Mouse (Mus musculus) monocyte, adult 5-6 weeks (primary cell): ENCODE results near the gene Setd1a. TPM values are rescaled to one million over a fixed set of nuclear protein-coding genes. Genes with fewer than 3 reads are reported as not detected.

Source experiments
- ATAC-seq: fragments of 153-309, 156-312 bp; replicated peaks from 2 replicates; pipeline ENCODE4 v1.8.0; 2017; ENCODE audit warnings: mild to moderate bottlenecking; ENCODE audit not compliant: low TSS enrichment, insufficient number of reproducible peaks, severe bottlenecking, poor library complexity, low FRiP score
- total RNA-seq: library from RNA; stranded (forward); fragments of 200-1000, 200-491, 200-594 nt; gene quantifications from 3 replicates; pipeline ENCODE4 v1.2.3, GENCODE M21; 2017

Gene Setd1a
- total RNA-seq, 1 experiment from 2014 or later = 7.7 TPM

DNA sequence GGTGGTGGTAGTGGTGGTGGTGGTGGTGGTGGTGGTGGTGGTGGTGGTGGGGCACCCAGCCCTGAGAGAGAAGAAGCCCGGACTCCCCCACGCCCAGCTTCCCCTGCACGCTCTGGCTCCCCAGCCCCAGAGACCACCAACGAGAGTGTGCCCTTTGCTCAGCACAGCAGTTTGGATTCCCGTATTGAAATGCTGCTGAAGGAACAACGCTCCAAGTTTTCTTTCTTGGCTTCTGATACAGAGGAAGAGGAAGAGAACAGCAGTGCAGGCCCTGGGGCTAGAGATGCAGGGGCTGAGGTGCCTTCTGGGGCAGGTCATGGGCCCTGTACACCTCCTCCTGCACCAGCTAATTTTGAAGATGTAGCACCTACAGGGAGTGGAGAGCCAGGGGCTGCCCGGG, 8.8 kb downstream of the Setd1a start, which contains the start of gene Gm49388:
TSS of gene Gm49388 (plus strand) at position 301 of the 400 bp plus-strand sequence.
- no peak for ATAC-seq

DNA sequence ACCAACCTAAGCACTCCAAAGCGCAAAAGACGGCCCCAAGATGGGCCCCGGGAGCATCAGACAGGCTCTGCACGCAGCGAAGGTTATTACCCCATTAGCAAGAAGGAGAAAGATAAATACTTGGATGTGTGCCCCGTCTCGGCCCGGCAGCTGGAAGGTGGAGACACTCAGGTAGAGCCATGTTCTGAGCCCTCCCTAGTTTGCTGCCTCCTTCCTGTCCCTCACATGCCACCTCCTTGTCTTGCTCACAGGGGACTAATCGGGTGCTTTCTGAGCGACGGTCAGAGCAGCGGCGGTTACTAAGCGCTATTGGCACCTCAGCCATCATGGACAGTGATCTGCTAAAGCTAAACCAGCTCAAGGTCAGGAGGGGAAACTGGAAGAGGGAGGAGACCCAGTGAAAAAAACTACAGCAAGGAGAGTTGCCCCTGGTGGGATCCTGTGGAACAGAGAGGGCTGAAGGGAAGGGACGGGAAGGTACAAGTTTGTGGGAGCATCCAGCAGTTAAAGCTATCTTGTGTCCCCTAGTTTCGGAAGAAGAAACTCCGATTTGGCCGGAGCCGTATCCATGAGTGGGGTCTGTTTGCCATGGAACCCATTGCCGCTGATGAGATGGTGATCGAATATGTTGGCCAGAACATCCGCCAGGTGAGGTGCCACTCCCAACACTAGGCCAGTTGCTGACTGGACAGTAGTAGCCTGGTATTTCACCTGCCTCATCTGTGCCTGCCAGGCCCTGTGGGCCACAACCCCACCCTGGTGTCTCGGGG, 20.8 kb downstream of the Setd1a start:
- ATAC-seq = no peak

DNA sequence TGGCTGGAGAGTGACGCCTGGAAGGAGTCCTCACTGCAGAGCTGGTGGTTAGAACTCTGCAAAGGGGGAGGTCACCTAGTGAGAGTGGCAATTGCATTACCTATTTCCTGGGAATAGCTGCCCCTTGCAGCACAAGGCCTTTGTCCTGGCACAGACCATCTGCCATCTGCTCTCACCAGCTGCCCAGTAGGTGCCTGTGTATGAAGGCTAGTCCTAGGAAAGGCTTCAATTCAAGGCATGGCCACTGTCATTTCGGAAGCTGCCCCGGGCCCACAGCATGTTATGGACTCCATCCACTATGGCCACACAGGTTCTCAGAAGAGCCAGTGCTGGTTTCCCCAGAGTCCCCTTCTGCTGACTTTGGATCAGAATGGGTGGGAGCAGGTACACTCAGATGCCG, 22.1 kb downstream of the Setd1a start:
- ATAC-seq = no peak

DNA sequence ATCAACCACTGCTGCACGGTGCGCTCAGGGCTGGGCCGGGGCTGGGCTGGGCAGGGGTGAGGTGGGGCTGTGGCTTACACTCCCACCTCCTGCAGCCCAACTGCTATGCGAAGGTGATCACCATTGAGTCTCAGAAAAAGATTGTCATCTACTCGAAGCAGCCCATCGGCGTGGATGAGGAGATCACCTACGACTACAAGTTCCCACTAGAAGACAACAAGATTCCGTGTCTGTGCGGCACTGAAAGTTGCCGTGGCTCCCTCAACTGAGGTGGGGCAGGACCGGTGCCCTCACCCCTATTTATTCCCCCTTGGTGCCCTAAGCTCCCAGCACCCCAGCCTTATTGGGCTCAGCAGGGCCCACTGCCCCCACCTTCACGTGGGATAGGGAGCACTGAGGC, 22.7 kb downstream of the Setd1a start:
- no peak for ATAC-seq

DNA sequence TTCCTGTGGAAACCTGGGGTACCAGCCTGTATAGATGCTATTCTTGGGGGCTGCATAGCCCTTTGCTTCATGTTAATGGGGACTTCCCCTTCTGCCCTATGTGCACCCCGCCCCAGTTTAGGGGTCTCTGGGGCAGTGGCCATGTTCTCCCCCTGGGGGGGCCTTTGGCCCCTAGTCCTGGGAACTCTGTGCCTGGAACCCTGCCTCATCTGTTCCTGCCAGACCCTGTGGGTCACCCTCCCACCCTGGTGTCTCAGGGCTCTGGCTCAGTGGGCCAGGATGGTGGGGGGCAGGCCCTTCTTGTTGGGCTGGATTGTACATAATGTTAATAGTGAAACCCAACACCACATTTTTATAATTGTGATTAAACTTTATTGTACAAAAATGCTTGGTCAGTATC, 23.3 kb downstream of the Setd1a start:
- no peak for ATAC-seq

DNA sequence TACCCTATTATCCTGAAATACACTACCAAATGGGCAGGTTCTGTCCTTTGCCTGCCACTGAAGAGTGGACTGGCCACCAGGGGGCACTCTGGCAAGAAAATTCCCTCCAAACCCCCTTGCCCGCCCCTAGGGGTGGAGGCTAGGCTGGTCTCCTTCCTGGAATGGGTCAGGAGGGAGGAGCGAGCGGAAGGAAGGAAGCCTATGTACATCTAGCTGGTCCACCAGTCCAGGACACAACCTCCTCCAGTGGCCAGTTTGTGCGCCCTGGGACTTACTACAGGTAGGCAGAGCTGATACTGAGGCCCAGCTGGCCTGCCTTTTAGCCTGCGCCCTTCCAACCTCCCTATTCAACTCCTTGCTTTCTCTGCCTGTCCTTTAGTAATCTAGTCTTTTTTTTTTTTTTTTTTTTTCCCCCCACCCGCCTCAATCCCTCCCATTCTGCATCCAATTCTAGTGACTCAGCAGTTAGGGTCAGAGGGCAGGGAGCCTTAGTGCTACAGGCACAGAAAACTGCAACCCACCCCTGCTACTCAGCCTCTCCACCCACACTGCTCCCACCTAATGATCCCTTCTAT, 24.1 kb downstream of the Setd1a start, which contains the start of gene Hsd3b7:
TSS of gene Hsd3b7 (plus strand) at position 170 of the 575 bp plus-strand sequence.
- peak; percentile 75 for ATAC-seq

DNA sequence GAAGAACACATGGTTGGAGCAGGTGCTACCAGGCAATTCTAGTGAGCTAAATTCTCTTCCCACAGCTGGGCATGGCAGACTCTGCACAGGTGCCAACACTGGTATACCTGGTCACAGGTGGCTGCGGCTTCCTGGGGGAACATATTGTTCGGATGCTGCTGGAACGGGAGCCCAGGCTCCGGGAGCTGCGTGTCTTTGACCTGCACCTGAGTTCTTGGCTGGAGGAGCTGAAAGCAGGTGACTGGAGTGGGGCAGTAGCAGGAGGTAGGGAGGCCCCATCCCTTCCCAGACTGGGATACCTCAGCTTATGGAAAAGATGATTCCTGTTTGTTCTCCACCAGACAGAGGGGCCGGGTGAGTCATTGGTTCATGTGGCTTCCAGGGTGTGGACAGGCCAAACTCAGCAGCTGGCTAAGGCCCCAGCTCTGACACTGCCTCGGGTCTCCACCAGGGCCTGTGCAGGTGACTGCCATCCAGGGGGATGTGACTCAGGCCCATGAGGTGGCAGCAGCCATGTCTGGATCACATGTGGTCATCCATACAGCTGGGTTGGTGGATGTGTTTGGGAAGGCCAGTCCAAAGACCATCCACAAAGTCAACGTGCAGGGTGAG, 24.6 kb downstream of the Setd1a start:
- no peak for ATAC-seq

DNA sequence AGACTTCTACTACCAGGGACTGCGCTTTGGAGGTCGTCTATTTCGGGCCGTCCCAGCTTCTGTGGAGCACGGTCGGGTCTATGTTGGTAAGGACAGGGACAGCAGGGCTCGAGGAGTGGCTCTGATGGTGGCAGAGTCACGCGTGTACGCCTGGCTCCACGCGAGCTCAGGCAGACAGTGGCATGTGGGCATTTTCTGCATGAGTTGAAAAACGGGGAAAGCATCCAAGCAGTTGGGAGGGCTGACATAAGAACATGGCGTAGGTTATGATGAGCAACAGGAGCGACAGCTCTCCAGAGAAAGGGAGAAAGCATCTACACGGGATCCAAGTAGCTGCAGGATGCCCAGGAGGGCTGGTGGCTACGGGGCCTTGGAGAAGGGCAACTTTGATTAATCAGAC, 25.8 kb downstream of the Setd1a start:
- ATAC-seq = no peak

DNA sequence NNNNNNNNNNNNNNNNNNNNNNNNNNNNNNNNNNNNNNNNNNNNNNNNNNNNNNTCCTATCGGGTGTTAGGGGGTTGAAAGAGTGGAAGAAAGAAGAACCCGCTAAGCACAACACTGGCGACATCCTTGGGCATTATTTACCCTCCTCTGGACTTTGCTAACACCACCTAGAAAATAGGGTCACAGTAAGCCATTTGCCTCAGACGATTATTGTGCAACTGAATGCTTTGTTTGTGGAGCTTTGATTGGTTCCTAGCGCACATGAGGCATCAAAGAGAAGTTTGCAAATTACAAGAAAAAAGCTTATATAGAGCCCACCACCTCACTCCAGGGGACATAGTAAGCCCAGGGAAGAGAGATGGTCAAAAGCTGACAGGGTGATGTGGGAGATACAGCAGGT, 32.4 kb downstream of the Setd1a start:
- no peak for ATAC-seq

DNA sequence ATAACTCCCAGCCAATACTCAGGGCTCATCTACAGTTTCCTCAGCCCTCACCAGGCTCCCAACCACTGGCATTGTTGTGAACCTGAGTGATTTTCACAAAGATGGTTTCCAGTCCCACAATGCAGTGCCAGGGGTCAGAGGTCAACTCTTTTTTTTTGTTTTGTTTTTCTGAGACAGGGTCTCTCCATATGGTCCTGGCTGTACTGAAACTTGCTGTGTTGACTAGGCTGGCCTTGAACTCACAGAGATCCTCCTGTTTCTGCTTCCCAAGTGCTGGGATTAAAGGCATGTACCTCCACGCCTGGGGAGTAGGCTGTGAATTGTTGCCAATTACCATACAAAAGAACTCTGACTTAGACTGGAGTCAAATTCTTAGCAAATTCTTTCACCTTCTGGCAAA, 33.4 kb downstream of the Setd1a start:
- ATAC-seq = no peak

DNA sequence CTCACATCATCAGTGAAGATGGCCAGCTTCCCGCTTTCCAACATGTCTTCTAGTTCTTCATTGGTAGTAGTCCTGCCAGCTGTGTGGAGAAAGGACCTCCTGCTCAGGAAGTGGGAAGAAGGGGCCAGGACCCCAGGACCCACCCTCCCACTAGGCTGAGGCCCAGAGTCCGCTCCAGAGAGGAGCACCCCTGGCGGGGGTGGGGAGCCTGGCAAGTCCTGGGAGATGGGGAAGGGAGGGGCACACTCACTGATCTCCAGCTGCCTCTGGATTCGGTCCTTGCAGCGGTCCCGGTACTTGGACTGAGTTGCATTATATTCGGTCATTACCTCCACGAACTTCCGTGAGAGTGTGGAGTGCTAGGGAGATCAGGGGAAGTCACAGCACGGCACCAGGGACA, 34.2 kb downstream of the Setd1a start:
- ATAC-seq = no peak

DNA sequence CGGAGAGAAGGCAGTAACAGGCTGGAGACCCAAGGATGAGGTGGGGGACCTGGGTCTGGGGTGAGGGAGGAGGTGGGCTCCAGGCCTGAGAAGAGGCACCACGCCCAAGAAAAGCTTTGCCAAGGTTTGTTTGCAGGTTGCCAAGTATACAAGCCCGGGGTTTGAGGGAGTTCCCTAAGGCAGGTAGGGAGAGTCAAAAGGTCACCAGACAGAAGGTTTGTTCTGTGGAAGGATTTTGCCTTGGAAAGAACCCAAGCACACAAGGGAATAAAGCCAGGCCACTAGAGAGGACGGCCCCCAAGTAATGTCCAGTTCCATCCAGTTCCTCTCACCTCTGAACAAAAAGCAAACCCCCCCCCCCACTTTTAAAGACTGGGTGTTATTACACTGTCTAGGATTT, 34.8 kb downstream of the Setd1a start:
- no peak for ATAC-seq

DNA sequence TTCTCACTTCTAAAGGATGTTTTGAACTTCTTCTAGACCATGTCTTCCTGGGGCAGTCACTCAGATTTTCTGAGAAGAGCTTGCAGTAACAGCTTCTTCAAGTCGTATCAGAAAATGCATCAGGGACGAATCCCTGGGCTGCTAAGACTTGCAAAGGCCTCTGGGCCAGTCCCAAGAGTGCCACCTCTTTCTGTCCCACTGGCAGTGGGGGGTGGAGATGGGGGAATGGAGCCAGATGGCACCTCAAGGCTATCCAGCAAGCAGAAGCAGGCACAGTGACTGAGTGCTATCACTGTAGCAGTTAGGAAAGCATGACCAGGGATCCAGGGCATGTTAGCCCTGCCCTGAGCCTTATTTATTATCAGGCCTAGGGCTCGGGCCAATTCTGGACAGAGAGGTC, 35.8 kb downstream of the Setd1a start:
- ATAC-seq = no peak

DNA sequence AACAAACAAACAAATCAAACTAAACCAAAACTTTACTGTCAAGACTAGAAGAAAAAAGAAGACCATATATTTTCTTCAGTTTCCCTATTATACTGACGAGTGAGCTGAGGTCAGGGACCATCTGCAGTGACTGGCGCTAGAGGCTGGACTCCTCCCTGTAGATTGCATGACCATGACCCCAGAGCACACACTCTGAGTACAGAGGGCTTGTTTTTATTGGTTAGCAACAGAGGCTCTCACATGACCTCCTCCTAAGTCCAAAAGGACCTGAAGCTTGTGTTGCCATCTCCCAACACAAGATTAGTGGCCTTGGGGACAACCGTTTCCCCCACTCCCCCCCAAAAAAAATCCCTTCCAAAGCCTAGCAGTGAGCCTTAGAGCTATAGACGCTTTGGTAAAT, 37.4 kb downstream of the Setd1a start:
- no peak for ATAC-seq

DNA sequence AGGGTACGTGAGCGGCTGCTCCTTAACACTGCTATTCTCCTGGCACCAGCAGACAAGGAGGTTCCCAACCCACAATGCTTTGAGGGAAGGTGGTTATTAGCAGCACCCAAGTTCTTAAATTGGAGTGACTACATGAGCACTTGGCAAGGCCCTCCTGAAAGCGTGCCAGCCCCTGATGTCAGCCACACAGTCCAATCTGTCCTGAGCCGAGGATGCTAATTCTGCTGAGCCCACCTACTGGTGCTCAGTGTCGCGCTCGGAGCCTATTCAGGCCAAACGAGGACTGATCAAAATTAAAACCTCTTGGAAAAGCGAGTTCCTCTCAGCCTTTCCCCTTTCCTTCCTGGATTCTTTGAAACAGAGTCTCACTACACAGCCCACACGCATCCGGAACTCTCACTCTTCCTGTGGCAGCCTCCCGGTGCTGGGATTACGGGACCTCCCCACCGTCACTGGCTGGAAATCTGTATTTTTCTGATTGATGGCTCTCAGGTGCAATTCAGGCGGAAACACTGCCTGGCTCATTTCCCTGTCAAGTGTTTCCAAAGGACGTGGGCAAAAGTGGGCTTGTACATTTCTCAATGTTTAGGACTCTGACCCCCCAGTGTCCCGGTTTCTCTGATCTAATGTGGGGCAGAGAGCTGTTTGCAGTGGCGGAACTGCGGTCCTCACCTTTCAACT, 37.9 kb downstream of the Setd1a start:
- no peak for ATAC-seq

DNA sequence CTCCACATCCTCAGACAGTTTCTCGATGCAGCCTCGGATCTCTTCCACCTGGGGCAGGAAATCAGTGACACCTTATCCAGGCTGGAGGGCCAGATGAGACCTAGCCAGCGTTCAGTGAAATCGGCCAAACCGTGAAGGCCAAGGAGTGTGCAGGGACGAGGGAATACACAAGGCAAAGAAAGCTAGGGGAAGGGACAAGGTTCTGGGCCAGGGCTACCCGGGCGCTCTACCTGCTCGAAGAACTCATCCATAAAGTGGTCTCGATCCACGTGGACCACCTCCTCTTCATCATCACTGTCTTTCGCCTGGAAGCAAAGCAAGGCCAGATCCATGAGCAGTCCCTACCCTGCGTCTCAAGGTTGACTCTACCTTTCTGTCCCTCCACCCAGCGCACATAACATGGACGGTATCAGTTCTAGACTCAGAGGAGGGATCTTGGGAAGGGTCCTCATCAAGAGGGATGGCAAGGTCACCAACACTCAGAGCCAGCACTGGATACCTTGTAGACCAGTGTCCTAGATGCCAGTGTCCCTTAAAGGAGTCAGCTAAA, 38.7 kb downstream of the Setd1a start:
- no peak for ATAC-seq

DNA sequence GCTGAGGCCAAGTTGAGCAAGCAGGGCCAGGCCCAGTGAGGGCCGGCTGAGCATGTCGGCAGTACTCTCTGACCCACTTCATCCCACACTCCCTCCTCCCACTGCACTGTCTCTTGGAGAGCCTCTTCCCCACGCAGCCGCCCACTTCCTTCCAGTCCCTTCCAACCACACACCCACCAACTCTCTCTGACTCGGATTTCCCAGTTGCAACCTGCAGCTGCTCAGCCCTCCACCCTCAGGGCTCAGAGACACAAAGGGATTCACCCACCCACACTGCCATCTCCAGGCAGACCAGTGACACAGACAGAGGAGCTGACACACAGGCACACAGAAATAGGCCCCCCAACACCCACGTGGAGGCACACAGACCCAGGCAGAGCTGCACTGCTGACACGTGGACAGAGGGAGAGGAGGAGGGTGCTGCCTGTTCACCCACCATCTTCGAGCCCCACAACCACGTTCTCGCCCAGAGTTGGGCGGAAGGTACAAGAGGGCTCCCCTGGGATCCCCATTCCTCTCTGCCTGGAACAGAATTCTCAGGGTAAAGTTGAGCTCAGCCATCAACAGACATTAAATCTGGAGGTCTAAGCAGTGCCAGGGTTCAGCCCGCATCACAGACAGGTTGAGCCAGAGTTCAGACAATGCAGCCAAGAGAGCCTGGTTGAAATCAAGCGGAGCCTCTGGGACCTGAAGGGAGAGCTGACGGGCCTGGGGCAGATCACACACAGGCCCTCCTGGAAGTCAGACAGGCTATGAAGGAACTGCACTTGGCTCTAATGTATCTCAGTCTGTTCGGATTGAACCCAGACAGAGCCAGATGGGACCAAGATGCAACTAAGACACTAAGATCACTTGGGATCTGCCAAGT, 39.7 kb downstream of the Setd1a start:
- 0 out of 2 replicates have a peak, but pooled peaks have one; percentile 42 for ATAC-seq

DNA sequence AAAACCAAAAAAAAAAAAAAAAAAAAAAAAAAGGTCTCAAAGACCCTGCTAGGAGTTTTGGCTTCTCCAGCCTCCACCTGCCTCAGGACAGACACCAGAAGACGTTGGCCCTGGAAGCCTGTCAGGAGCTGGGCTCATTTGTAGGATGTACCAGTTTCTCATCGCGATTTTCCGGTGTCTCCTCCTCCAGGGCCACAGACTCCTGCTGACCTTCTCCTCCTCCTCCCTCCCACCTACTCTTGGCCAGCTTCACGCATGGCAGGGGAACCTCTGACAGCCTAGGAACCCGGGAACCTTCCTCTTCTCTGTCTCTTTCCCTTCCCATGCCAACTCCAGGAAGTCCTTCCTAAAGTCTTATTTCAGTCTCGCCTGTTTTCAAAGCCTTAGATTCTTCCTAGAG, 40.6 kb downstream of the Setd1a start:
- no peak for ATAC-seq
